Mouse (Mus musculus) brain, embryonic 14.5 days (tissue): ENCODE data around the gene Tbl2.

Experiments
- CTCF ChIP-seq: fragments of 200-500 bp; IDR thresholded peaks from 2 replicates; pipeline ENCODE4 v1.5.1; 2012; ENCODE audit warnings: inconsistent platforms, mild to moderate bottlenecking, moderate library complexity, borderline replicate concordance; ENCODE audit not compliant: insufficient read depth, insufficient read length; ENCODE audit errors: extremely low read depth
- POLR2A ChIP-seq: fragments of 200-500 bp; IDR thresholded peaks from 2 replicates; pipeline ENCODE4 v1.6.1; 2012; ENCODE audit warnings: mild to moderate bottlenecking, inconsistent platforms, borderline replicate concordance; ENCODE audit not compliant: poor library complexity, insufficient read depth, insufficient read length, severe bottlenecking; ENCODE audit errors: extremely low read depth

DNA sequence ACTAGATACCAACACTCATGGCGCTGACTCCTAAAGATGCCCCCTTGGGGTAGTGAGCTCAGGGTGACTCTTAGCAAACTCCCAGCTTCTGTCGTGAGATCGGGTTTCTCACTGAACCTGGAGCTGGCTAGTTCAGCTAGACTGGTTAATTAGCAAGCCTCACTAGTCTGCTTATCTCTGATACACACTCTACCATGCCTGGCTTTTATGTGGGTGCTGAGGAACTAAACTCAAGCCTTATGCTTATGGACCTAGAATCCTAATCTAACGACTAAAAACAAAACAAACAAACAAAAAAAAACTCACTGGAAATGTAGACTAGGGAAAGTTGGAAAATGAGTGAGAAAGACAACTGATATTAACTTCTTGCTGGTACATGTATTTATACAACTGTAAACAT is 5.0 kb upstream of the Tbl2 start:
- TF ChIP-seq POLR2A = no peak
- no peak for TF ChIP-seq CTCF
